Mouse (Mus musculus) neural tube, embryonic 15.5 days (tissue): ENCODE results near the gene Btg4. TPM values are rescaled to one million over a fixed set of nuclear protein-coding genes. Genes with fewer than 3 reads are reported as not detected.

Experiments used
- ATAC-seq: fragments of 200-750 bp; cut with Nextera tagmentation; 2 replicates; pipeline ENCODE4 v1.8.0; 2017; ENCODE audit warnings: mild to moderate bottlenecking, moderate TSS enrichment, moderate library complexity; ENCODE audit not compliant: low FRiP score
- H3K27ac ChIP-seq: fragments of 300-500 bp; sonication (generic); replicated peaks from 2 replicates; pipeline ENCODE4 v1.5.1; 2015; ENCODE audit warnings: mild to moderate bottlenecking, inconsistent platforms
- H3K27me3 ChIP-seq: fragments of 300-500 bp; sonication (generic); replicated peaks from 2 replicates; pipeline ENCODE4 v1.6.1; 2015; ENCODE audit warnings: inconsistent platforms
- H3K36me3 ChIP-seq: fragments of 300-500 bp; sonication (generic); 2 replicates; pipeline ENCODE4 v1.6.1; 2015; ENCODE audit warnings: inconsistent platforms
- H3K4me1 ChIP-seq: fragments of 300-500 bp; sonication (generic); 2 replicates; pipeline ENCODE4 v1.6.1; 2015; ENCODE audit warnings: inconsistent platforms
- H3K4me2 ChIP-seq: fragments of 300-500 bp; sonication (generic); 2 replicates; pipeline ENCODE4 v1.6.1; 2015; ENCODE audit warnings: inconsistent platforms, mild to moderate bottlenecking, moderate library complexity
- H3K4me3 ChIP-seq: fragments of 300-500 bp; sonication (generic); replicated peaks from 2 replicates; pipeline ENCODE4 v1.5.1; 2015; ENCODE audit warnings: mild to moderate bottlenecking, inconsistent platforms
- H3K9ac ChIP-seq: fragments of 300-500 bp; sonication (generic); replicated peaks from 2 replicates; pipeline ENCODE4 v1.6.1; 2015; ENCODE audit warnings: mild to moderate bottlenecking, inconsistent platforms
- H3K9me3 ChIP-seq: fragments of 300-500 bp; sonication (generic); replicated peaks from 2 replicates; pipeline ENCODE4 v1.6.1; 2016; ENCODE audit warnings: inconsistent platforms
- WGBS: fragments of 180-500 bp; shearing (Covaris S2); methylation state at CpG from one replicate; pipeline ENCODE4 v1.1.7; 2015; ENCODE audit warnings: mixed read lengths; 5-methylcytosine and 5-hydroxymethylcytosine counted together
- polyA plus RNA-seq: library from polyadenylated mRNA; unstranded; fragments of >200 nt; fragmentation: Nextera tagmentation; extraction: Ambion mirVana; gene quantifications from 2 replicates; pipeline ENCODE4 v1.2.1, GENCODE M21; 2015

Gene Btg4
- polyA plus RNA-seq, 1 experiment from 2014 or later = not detected

DNA sequence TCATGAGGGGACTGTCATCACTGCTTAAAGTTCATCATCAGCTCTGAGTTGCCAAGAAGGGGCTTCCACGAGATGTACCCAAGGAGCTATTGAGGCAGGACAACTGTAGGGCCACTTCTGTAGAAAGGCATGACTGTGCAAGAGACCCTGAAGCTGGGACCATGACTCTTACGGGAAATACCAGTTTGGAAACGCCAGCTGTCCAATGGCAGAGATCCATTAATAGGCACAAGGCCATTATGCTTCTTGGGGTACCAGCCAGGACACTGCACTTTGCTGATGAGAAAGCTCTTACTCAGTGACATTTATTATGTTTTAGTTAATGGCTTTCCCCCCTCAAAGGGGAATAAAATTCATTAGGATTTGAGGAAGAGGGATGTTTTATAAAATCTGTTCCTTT is 80.0 kb downstream of the Btg4 start:
- 80% methylated on average over 3 of the region's 3 CpGs for WGBS
- Histone ChIP-seq H3K27ac (no peak overlapping the region), H3K4me3 (no peak overlapping the region)

DNA sequence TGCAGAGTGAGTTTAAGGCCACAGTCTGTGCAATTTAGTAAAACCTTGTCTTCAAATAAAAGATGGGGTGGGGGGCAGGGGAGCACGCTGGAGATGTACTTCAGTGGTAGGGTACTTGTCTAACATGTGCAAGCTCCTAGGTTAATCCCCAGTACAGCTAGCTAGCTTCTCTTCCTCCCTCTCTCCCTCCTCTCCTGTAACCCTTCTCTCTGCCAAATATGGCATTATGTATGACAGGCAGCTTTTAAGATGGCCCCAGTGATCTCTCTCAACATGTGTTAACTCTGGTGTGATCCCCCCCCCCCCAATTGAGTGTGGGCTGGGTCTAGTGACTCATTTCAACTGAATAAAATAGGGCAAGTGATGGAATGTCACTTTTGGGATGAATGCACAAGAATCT is 82.7 kb downstream of the Btg4 start:
- Histone ChIP-seq H3K27me3 (no peaks in the 10 kb centered on the region), H3K4me1 (peaks cover 6% of the 10 kb centered on the region), H3K9me3 (no peaks in the 10 kb centered on the region), H3K36me3 (no peaks in the 10 kb centered on the region), H3K27ac (no peak overlapping the region), H3K4me2 (no peak overlapping the region), H3K4me3 (no peak overlapping the region), H3K9ac (no peak overlapping the region)
- ATAC-seq = no peak
- 94% methylated on average over 1 of the region's 1 CpGs for WGBS

More for the DNA sequence above, 80.0 kb downstream of the Btg4 start:
- H3K9ac ChIP-seq = no peak overlapping the region
- H3K27me3 ChIP-seq = no peaks in the 10 kb centered on the region
- H3K4me1 ChIP-seq = no peaks in the 10 kb centered on the region
- no peaks in the 10 kb centered on the region for H3K9me3 ChIP-seq
- ATAC-seq = no peak
- H3K36me3 ChIP-seq = no peaks in the 10 kb centered on the region
- no peak overlapping the region for H3K4me2 ChIP-seq

DNA sequence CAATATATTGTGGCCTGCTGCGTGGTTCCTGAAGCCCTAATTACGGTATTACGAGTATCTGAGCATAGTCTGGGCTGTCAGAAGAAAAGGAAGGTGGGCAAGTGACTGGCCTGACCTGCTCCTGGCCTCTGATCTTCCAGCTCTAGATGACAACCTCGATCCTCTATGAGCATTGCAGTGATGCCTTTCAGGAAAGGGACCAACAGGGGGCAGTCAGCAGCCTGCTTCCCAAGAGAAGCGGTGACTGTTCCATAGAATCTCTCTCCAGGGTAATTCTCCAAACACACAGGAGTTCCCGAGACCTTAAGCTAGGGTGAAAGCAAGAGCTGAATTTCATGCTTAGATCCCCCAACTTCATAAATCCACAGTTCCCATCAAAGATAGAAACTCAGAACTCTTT is 83.5 kb downstream of the Btg4 start:
- ATAC-seq = no peak
- Histone ChIP-seq H3K4me2 (no peak overlapping the region), H3K9ac (no peak overlapping the region), H3K9me3 (no peaks in the 10 kb centered on the region), H3K4me3 (no peak overlapping the region), H3K36me3 (no peaks in the 10 kb centered on the region), H3K27me3 (no peaks in the 10 kb centered on the region), H3K4me1 (peaks cover 6% of the 10 kb centered on the region), H3K27ac (no peak overlapping the region)
- 75% methylated on average over 6 of the region's 6 CpGs for WGBS

DNA sequence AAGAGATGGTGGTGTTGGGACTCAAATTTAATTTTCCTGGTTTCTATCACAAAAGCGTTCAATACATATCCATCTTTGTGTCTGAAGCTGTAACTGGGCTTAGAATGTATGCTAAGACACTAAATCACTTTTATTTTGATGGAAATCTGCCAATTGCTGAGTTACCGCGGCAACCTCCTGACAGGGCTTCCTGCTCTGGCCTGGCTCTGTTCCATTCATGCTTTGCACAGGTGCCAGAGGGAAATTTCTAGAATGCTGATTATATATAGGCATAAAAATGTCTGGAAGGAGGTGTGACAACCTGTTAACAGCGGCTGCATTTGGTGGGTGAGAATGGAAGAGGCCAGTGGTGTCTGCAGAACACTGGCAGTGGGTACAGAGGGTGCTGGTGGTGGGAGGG is 85.8 kb downstream of the Btg4 start:
- no peak overlapping the region for H3K4me3 ChIP-seq
- ATAC-seq = no peak
- no peak overlapping the region for H3K27ac ChIP-seq
- no peaks in the 10 kb centered on the region; the same call in 1 of the 2 replicates for H3K27me3 ChIP-seq
- H3K36me3 ChIP-seq = no peaks in the 10 kb centered on the region
- H3K4me2 ChIP-seq = no peak overlapping the region
- 63% methylated on average over 4 of the region's 4 CpGs for WGBS
- no peak overlapping the region for H3K9ac ChIP-seq
- peaks cover 6% of the 10 kb centered on the region for H3K4me1 ChIP-seq
- no peaks in the 10 kb centered on the region for H3K9me3 ChIP-seq

DNA sequence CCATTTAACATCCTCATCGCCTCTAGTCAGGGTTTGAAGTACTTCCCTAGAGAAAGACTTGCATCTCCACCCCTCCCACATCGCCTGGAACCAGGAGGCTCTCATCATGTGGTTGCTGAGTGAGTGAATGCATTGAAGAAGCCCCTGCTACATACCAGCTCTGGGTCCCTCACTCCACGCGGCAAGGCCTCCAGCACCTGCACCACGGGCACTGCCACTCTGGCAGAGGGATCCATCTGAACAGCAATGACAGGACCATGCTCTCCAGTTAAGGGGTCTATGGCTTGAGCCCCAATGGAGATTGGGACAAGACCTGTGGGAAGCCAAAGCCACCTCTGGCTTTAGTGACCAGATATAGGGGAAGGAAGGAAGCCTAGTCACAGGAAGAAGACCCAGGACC is 86.6 kb downstream of the Btg4 start:
- no peaks in the 10 kb centered on the region; the same call in 1 of the 2 replicates for H3K27me3 ChIP-seq
- H3K4me2 ChIP-seq = no peak overlapping the region
- WGBS = 85% methylated on average over 5 of the region's 5 CpGs
- no peaks in the 10 kb centered on the region for H3K9me3 ChIP-seq
- H3K4me3 ChIP-seq = no peak overlapping the region
- H3K9ac ChIP-seq = no peak overlapping the region
- no peaks in the 10 kb centered on the region for H3K36me3 ChIP-seq
- peaks cover 9% of the 10 kb centered on the region for H3K4me1 ChIP-seq
- ATAC-seq = no peak
- H3K27ac ChIP-seq = no peak overlapping the region

DNA sequence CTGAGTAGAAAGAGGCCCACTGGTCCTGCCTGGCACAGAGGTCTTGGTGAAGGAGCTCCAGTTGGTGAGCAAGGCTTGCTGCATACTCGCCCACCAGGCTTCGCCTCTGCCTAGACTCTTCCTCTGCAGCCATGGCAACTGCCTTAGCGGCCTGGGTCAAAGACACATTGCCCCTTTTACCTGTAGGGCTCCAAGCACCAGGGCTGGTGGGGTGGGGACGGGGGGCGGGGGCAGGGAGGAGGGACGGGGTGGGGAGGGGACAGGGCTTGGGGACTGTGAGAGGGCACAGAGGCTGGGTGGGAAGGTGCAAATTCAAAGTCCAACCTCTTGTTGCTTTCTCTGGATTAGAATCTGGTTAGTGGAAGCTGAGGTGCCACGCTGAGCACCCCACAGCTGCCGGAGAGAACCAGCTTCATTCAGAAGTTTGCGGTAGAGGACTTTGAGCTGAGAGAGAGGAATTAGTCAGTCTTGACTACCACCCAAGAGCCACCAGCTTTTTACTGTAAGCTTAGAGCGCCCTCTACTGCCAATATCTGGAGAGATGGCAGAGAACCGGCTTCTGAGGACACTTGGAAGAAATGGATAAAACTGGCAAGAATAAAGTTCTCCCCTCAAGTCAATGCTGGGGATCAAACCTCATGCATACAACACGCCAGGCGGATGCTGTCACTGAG is 91.5 kb downstream of the Btg4 start:
- H3K27ac ChIP-seq = no peak overlapping the region
- no peaks in the 10 kb centered on the region for H3K36me3 ChIP-seq
- no peak overlapping the region for H3K4me3 ChIP-seq
- H3K27me3 ChIP-seq = no peaks in the 10 kb centered on the region; the same call in none of the 2 replicates
- peak; percentile 47; the same call in 1 of the 2 replicates for ATAC-seq
- 25% methylated on average over 13 of the region's 13 CpGs for WGBS
- peak overlapping the region; percentile 32 for H3K4me2 ChIP-seq
- no peaks in the 10 kb centered on the region for H3K9me3 ChIP-seq
- H3K9ac ChIP-seq = no peak overlapping the region
- peaks cover 3% of the 10 kb centered on the region; the same call in 1 of the 2 replicates for H3K4me1 ChIP-seq

DNA sequence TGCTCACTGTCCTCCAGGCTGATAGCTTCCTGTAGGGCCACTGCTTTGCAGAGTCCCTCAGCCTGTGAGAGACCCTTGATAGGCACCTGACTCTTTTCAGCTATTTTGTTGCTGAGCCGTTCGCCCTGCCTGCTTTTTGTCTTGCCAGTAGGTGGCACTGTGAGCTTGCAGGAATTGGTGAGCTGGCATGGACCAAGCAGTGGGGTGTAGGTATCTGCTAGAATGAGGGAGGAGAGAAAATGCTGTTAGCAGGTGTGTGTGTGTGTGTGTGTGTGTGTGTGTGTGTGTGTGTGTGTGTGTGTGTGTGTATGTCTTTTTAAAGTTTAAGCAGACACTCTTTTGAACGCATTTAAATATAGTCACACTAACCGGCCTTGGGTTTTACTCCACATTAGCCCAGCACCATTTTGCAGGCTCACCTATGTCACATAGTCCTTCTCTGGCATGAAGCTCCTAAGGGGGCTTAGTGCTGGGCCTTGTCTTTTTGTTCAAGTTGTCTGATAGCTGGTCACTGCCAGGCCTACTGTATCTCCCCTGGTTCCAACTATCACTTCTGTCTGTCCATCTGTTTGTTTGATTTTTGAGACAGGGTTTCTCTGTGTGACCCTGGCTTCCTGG is 101.2 kb downstream of the Btg4 start:
- H3K36me3 ChIP-seq = no peaks in the 10 kb centered on the region
- no peak overlapping the region for H3K4me3 ChIP-seq
- H3K27ac ChIP-seq = no peak overlapping the region
- no peak overlapping the region for H3K9ac ChIP-seq
- 33% methylated on average over 4 of the region's 4 CpGs for WGBS
- no peaks in the 10 kb centered on the region for H3K9me3 ChIP-seq
- peaks cover 9% of the 10 kb centered on the region; the same call in 1 of the 2 replicates for H3K27me3 ChIP-seq
- H3K4me1 ChIP-seq = no peaks in the 10 kb centered on the region
- no peak overlapping the region for H3K4me2 ChIP-seq
- peak; percentile 79 for ATAC-seq

DNA sequence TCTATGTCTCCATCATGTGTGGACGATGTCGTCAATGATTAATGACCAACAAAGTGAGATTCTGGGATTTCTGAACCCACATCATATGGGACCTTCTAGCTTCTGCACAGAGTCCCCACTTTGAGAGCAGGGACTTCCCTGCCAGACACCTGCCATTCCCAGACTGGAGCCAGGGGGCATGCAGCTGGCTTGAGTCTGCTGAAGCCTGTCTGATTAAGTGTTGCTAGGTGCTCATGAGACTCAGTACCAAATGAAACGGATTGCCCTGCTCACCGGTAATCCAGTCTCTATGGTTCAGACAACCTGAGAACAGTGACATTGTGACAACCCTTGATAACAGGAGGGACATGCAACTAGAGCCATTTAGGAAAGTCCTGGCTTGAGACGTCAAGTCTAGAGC is 103.3 kb downstream of the Btg4 start:
- 83% methylated on average over 5 of the region's 5 CpGs for WGBS
- Histone ChIP-seq H3K9ac (no peak overlapping the region), H3K27me3 (peaks cover 7% of the 10 kb centered on the region; the same call in 1 of the 2 replicates), H3K27ac (no peak overlapping the region), H3K36me3 (no peaks in the 10 kb centered on the region), H3K9me3 (no peaks in the 10 kb centered on the region), H3K4me1 (no peaks in the 10 kb centered on the region), H3K4me3 (no peak overlapping the region), H3K4me2 (no peak overlapping the region)
- ATAC-seq = no peak

DNA sequence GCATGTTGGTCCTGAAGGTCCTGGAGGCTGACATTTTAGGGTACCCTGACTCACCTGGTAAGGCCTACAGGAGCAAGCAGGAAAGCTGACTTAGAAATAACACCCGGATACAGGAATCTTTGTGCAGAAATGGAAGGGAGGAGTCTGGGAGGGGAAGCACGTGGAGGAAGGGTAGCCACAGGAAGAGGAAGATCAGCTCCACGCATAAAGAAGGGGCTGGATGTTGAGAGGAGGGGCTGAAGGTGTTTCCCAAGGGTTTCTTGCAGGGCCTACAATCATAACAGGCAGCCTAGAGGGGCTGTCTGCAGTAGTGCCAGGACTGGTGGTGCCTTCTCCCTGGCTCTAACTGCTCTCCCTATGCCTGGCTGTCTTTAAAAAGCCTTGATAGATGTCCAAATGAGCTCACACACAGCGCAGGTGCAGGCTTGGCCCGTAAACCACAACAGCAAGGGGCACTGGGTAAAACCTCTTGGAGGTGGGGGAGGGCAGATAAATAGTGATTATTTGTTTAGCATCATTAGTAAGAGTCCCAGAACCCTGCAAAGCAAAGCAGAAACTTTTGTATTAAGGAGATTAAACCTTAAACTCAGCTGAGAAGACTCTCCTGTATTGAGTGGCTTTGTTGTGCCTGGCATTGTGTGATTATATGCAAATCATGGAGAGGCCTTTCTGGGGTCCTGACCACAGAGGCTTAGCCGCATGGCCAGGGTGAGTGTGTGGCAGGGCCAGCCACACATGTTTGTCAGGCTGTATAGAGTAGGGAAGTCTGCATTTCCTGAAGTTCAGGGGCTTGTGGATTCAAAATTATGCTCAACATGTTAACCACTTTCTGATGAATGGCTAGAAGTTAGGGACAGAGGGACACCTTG is 104.8 kb downstream of the Btg4 start, which contains the start of gene Gm32742:
Gene Gm32742 (minus strand): TSS at position 206 of the 869 bp plus-strand sequence.
- 46% methylated on average over 6 of the region's 6 CpGs for WGBS

DNA sequence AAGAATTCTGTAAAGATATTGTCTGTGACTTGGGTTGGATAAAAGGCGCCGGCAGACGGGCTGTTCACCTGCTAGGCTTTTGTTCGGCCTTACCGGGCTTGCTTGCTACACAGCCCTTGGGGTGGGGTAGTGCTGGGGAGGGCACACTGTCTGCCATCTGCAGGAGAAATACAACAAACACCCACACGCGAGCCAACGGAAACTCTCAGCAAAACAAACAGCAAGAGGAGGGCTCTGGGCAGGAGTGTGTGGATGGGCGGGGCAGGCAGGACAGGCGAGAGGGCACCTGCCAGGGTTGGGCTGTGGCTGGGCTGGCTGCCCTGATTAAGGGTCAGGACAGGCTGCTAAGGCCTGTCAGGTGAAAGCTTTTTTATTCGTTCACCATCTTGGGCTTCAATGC is 107.3 kb downstream of the Btg4 start:
- H3K36me3 ChIP-seq = no peaks in the 10 kb centered on the region
- no peak for ATAC-seq
- WGBS = 57% methylated on average over 11 of the region's 11 CpGs

More for the DNA sequence above, 104.8 kb downstream of the Btg4 start, which contains the start of gene Gm32742:
- Histone ChIP-seq H3K4me2 (no peak within 1 kb of the TSS), H3K36me3 (no peaks in the 10 kb centered on the region), H3K9me3 (no peaks in the 10 kb centered on the region), H3K27me3 (no peaks in the 10 kb centered on the region; the same call in 1 of the 2 replicates), H3K27ac (no peak within 1 kb of the TSS), H3K4me3 (no peak within 1 kb of the TSS), H3K9ac (no peak within 1 kb of the TSS), H3K4me1 (no peaks in the 10 kb centered on the region)
- no peak for ATAC-seq

DNA sequence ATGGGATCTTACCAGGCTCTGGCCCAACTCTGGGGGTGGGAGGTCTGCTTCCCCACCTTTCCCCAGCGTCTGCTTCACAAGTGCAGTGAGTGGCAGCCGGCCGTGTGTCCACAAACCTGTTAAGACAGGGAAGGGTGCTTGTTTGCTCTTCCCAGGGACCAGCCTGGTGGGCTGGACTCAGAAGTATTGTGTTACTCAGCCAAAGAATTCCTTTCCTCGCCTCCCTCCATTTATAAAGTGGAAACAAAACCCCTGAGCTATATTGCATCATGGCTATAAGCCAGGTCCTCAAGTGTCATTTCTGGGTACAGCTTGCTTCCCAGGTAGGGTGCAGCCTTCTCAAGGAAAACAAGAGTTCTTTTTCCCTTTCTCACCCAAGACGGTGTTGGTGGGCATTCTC is 108.0 kb downstream of the Btg4 start:
- Histone ChIP-seq H3K27me3 (no peaks in the 10 kb centered on the region), H3K9me3 (no peaks in the 10 kb centered on the region), H3K4me3 (no peak overlapping the region), H3K9ac (no peak overlapping the region), H3K36me3 (no peaks in the 10 kb centered on the region), H3K4me2 (no peak overlapping the region), H3K27ac (no peak overlapping the region), H3K4me1 (no peaks in the 10 kb centered on the region)
- WGBS = 76% methylated on average over 5 of the region's 5 CpGs
- no peak for ATAC-seq

More for the DNA sequence above, 107.3 kb downstream of the Btg4 start:
- Histone ChIP-seq H3K4me1 (no peaks in the 10 kb centered on the region), H3K27me3 (no peaks in the 10 kb centered on the region), H3K9me3 (no peaks in the 10 kb centered on the region), H3K4me3 (no peak overlapping the region), H3K4me2 (no peak overlapping the region), H3K9ac (no peak overlapping the region), H3K27ac (no peak overlapping the region)
